Mouse (Mus musculus): Measurements from ENCODE around the gene Itprid2. TPM values are rescaled to one million over a fixed set of nuclear protein-coding genes. Genes with fewer than 3 reads are reported as not detected.
A peak's percentile ranks its signal among the peaks of the same experiment; 100 is the strongest.
"Not testable (repeated sequence)": the region's sequence is repeated elsewhere in the genome, so short reads cannot be mapped to it uniquely, and the experiment has no call there.

Gene Itprid2
- 10.2 and 11.6 TPM in 2 replicates for total RNA-seq (2014; rRNA removed)
- polyA plus RNA-seq (2015; fragmentation: Nextera tagmentation; extraction: Ambion mirVana), result 5.9 TPM in 2 replicates

DNA sequence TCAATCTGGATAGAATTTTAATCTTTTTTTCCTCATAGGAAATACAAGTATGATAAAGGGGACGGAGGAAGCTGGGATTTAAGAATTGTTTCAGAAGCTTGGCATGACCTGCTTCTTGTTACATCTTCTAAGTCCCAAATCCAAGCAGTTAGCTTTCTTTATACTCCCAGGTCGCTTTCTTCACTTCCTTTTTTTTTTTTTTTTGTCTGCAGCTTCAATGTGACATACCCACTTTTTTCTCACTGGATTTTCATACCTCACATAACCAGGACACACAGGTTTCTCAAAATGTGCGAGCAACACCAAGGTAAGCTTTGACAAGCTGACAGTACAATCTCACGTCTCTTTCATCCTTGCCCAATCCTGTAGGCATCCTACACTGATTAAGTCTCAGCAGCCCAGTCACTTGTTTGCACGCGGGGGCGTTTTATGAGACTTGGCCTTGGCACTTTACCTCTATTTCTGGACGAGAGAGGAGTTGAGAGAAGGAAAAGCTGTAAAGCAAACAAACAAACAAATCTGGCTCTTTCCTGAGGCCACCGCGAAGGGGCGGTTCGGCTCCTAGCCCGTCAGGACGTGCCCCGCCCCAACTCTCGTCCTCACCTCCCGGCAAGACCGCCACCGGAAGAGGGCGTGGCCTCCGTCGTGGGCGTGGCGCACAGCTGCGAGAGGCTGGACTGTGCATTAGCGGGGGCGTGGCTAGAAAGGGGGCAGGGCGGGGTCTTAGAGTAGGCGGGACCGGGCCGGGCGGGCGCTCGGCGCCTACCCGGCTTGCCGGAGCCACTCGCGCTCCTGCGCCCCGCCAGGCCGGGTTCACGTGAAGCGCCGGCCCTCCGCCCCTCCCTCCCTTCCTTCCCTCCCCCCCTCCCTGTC lies at the start of gene Itprid2:
TSS of gene Itprid2 (plus strand) at position 825 of the 873 bp plus-strand sequence.
- peak within 1 kb of the TSS; percentile 72 for H3K4me3 ChIP-seq (ENCODE audit: low read length)
- WGBS, result 2% methylated on average over 39 of the region's 46 CpGs
- DNase-seq (ENCODE audit: low spot score) (peak; percentile 97), ATAC-seq (peak; percentile 99)
- H3K9ac ChIP-seq (replicated peaks; ENCODE audit: low read length), result peak within 1 kb of the TSS; percentile 67
- no peaks in the 10 kb centered on the region for H3K36me3 ChIP-seq (ENCODE audit: insufficient read depth, low read length)
- H3K9me3 ChIP-seq (ENCODE audit: low read length), result no peaks in the 10 kb centered on the region
- TF ChIP-seq CTCF (IDR thresholded peaks at IDR 0.05; ENCODE audit: low read depth), result peak; percentile 51
- peak within 1 kb of the TSS; percentile 79 for H3K4me2 ChIP-seq (ENCODE audit: low read depth, low read length)
- H3K4me1 ChIP-seq (ENCODE audit: insufficient read depth, low read length), result no peaks in the 10 kb centered on the region; the same call in 1 of the 2 replicates
- H3K27ac ChIP-seq, result peak within 1 kb of the TSS; percentile 85
- no peaks in the 10 kb centered on the region for H3K27me3 ChIP-seq (ENCODE audit: insufficient read depth, low read length)

DNA sequence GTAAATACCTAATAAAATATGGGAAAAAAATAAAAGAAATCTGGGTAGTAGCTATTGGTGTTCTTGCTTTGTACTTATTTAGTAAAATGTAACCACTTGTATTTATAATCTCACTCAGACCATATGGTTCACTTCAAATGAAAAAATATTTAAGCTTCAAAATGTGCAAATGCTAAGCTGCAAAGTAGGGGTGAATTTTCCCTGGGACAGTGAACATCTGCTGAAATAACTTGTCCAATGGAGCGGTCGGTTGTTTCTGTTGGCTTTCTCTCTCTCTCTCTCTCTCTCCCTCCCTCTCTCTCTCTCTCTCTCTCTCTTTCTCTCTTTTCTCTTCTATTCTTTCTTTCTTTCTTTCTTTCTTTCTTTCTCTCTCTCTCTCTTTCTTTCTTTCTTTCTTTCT lies 39.0 kb upstream of the Itprid2 start:
- TF ChIP-seq CTCF (IDR thresholded peaks at IDR 0.05; ENCODE audit: low read depth), result no peak
- ATAC-seq, result no peak
- Histone ChIP-seq H3K36me3 (ENCODE audit: insufficient read depth, low read length) (no peaks in the 10 kb centered on the region), H3K27me3 (ENCODE audit: insufficient read depth, low read length) (no peaks in the 10 kb centered on the region), H3K27ac (no peak overlapping the region), H3K9ac (replicated peaks; ENCODE audit: low read length) (no peak overlapping the region), H3K9me3 (ENCODE audit: low read length) (no peaks in the 10 kb centered on the region), H3K4me1 (ENCODE audit: insufficient read depth, low read length) (no peaks in the 10 kb centered on the region), H3K4me2 (ENCODE audit: low read depth, low read length) (no peak overlapping the region), H3K4me3 (ENCODE audit: low read length) (no peak overlapping the region)
- DNase-seq (ENCODE audit: low spot score), result no peak
- 79% methylated on average over 2 of the region's 2 CpGs for WGBS

DNA sequence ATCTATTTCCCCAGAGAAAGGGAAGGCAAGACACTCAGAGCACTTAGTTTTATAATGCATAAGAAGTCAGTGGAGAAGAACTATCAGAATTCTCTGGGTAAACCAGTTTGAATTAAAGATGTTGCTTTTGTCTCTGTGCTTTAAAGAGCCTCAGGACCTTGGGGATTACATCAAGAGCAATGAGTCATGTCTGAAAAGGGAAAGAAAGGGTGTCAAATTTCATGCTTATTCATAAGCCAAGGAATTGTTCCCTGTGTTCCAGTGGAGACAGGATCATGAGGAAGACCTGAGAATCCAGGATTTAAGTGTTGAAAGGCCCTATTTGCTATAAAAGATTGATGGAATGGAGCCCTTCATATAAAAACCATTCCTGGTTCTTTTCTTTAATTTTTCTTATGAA lies 38.1 kb upstream of the Itprid2 start:
- Histone ChIP-seq H3K4me1 (ENCODE audit: insufficient read depth, low read length) (no peaks in the 10 kb centered on the region), H3K27me3 (ENCODE audit: insufficient read depth, low read length) (no peaks in the 10 kb centered on the region), H3K36me3 (ENCODE audit: insufficient read depth, low read length) (no peaks in the 10 kb centered on the region), H3K4me3 (ENCODE audit: low read length) (no peak overlapping the region), H3K27ac (no peak overlapping the region), H3K9ac (replicated peaks; ENCODE audit: low read length) (no peak overlapping the region), H3K9me3 (ENCODE audit: low read length) (no peaks in the 10 kb centered on the region), H3K4me2 (ENCODE audit: low read depth, low read length) (no peak overlapping the region)
- no peak for TF ChIP-seq CTCF (IDR thresholded peaks at IDR 0.05; ENCODE audit: low read depth)
- DNase-seq (ENCODE audit: low spot score), result no peak
- ATAC-seq, result no peak

DNA sequence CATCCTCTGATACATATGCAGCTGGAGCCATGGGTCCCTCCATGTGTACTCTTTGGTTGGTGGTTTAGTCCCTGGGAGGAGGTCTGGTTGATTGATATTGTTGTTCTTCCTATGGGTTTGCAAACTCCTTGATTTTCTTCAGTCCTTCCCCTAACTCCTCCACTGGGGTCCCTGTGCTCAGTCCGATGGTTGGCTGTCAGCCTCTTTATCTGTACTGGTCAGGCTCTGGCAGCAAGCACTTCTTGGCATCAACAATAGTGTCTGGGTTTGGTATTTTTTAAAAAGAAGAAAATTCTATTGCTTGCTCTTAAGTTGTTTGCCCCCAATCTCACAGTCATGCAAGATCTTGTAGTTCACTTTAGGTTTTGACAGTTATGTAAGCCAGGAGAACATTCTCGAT lies 34.0 kb upstream of the Itprid2 start:
- H3K27ac ChIP-seq; H3K4me2 ChIP-seq (ENCODE audit: low read depth, low read length); H3K9ac ChIP-seq (replicated peaks; ENCODE audit: low read length); H3K9me3 ChIP-seq (ENCODE audit: low read length); H3K4me3 ChIP-seq (ENCODE audit: low read length); H3K27me3 ChIP-seq (ENCODE audit: insufficient read depth, low read length); ATAC-seq; H3K36me3 ChIP-seq (ENCODE audit: insufficient read depth, low read length); H3K4me1 ChIP-seq (ENCODE audit: insufficient read depth, low read length); DNase-seq (ENCODE audit: low spot score): not testable (repeated sequence)
- 35% methylated on average over 2 of the region's 2 CpGs for WGBS

DNA sequence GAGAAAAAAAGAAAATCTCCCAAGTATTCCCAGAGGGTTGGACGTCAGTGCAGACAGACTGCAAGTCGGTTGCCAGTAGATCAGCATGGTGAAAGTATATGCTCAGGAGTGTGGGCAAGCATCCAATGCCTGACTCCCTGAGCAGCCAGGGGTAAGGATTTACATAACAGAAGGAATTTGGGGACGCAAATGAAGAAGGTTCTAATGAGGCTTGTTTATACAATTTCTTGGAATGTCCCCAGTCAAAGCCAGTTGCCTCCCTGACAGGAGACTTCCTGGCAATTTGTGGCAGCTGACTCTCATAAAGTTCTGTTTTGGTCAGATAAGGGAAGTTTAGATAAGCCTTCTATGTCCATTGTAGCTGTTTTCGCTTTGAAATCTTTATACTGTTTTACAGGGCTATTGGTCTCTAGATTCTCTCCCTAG lies 33.4 kb upstream of the Itprid2 start:
- no peak overlapping the region for H3K27ac ChIP-seq

DNA sequence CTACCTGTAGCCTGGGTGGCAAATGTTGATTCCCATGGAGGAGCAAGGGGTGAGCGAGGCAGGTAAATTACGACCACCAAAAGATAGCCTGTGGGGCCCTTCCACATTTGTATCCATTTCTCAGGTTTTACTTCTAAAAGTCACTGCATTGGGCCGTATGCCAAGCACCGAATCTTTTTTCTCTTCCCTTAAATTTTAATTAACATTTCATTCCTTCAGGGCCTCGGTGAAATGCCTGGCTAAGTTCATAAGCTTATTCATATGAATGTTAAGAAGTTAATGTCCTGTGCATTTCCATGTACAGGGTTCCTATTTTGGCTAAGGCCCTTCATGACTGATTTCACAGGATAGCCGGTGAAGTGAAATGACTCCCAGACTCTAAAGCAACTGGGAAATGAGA lies 32.8 kb upstream of the Itprid2 start:
- H3K9ac ChIP-seq (replicated peaks; ENCODE audit: low read length), result no peak overlapping the region
- DNase-seq (ENCODE audit: low spot score), result no peak
- H3K36me3 ChIP-seq (ENCODE audit: insufficient read depth, low read length), result no peaks in the 10 kb centered on the region
- no peaks in the 10 kb centered on the region for H3K9me3 ChIP-seq (ENCODE audit: low read length)
- ATAC-seq, result no peak
- H3K4me2 ChIP-seq (ENCODE audit: low read depth, low read length), result no peak overlapping the region
- TF ChIP-seq CTCF (IDR thresholded peaks at IDR 0.05; ENCODE audit: low read depth), result no peak
- no peak overlapping the region for H3K4me3 ChIP-seq (ENCODE audit: low read length)
- no peaks in the 10 kb centered on the region for H3K4me1 ChIP-seq (ENCODE audit: insufficient read depth, low read length)
- no peak overlapping the region for H3K27ac ChIP-seq
- no peaks in the 10 kb centered on the region for H3K27me3 ChIP-seq (ENCODE audit: insufficient read depth, low read length)
- 63% methylated on average over 6 of the region's 6 CpGs for WGBS

More for the DNA sequence above, 33.4 kb upstream of the Itprid2 start:
- no peaks in the 10 kb centered on the region for H3K9me3 ChIP-seq (ENCODE audit: low read length)
- TF ChIP-seq CTCF (IDR thresholded peaks at IDR 0.05; ENCODE audit: low read depth), result no peak
- H3K36me3 ChIP-seq (ENCODE audit: insufficient read depth, low read length), result no peaks in the 10 kb centered on the region
- 30% methylated on average over 4 of the region's 4 CpGs for WGBS
- H3K4me1 ChIP-seq (ENCODE audit: insufficient read depth, low read length), result no peaks in the 10 kb centered on the region
- no peak overlapping the region for H3K9ac ChIP-seq (replicated peaks; ENCODE audit: low read length)
- H3K4me2 ChIP-seq (ENCODE audit: low read depth, low read length), result no peak overlapping the region
- H3K4me3 ChIP-seq (ENCODE audit: low read length), result no peak overlapping the region
- H3K27me3 ChIP-seq (ENCODE audit: insufficient read depth, low read length), result no peaks in the 10 kb centered on the region
- DNase-seq (ENCODE audit: low spot score) (peak; percentile 41), ATAC-seq (no peak)

DNA sequence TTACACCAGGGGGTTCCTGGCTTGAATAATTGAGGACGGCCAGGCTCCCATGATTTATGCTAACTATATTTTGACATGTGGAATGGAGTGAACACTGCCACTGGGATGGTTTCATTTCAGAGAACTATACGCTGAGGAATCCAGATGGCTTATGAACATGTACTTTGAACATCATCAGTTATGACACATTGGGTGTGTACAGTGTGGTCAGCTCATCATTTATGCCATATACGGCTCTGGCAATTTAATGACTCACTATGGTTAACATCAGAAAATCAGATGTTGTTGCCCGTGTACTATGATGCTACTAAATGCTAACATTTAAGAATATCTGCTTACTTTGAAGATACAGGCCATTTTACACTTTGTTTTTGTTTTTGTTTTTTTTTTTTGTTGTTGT lies 31.8 kb upstream of the Itprid2 start:
- H3K4me3 ChIP-seq (ENCODE audit: low read length), result no peak overlapping the region
- H3K27ac ChIP-seq, result no peak overlapping the region
- H3K27me3 ChIP-seq (ENCODE audit: insufficient read depth, low read length), result no peaks in the 10 kb centered on the region
- WGBS, result 80% methylated on average over 4 of the region's 4 CpGs
- no peak for TF ChIP-seq CTCF (IDR thresholded peaks at IDR 0.05; ENCODE audit: low read depth)
- H3K4me2 ChIP-seq (ENCODE audit: low read depth, low read length), result no peak overlapping the region
- no peak overlapping the region for H3K9ac ChIP-seq (replicated peaks; ENCODE audit: low read length)
- DNase-seq (ENCODE audit: low spot score), result no peak
- H3K36me3 ChIP-seq (ENCODE audit: insufficient read depth, low read length), result no peaks in the 10 kb centered on the region
- no peaks in the 10 kb centered on the region for H3K9me3 ChIP-seq (ENCODE audit: low read length)
- no peak for ATAC-seq
- H3K4me1 ChIP-seq (ENCODE audit: insufficient read depth, low read length), result no peaks in the 10 kb centered on the region
